Comparison of ENCODE assay signal across 22 mouse cellular contexts in genomic region chr4:94394462-94394861, GRCm38 (mm10).
DNase-seq lines count a peak whose midpoint lies in the region; ATAC-seq lines count a peak whose summit lies in the region.
"Had no signal": no experiment of that assay in that cellular context is flagged by ENCODE, and none has a peak within 500 bp of the region (broad histone marks: within the 10 kb centered on the region; RNA-seq: fewer than 3 reads in every experiment).

No protein-coding gene starts in this region.

- ATAC-seq in midbrain, embryonic 13.5 days: peak; percentile 43; the same call in 1 of the 2 replicates
- no peak for ATAC-seq in midbrain, embryonic 11.5 days (ENCODE audit: low FRiP score)
- ATAC-seq in midbrain, embryonic 15.5 days (replicated peaks): peak; percentile 60
- ATAC-seq: forebrain, embryonic 14.5 days; forebrain, embryonic 16.5 days had no signal

- H3K36me3 ChIP-seq in midbrain, embryonic 13.5 days: no peaks in the 10 kb centered on the region
- H3K36me3 ChIP-seq in midbrain, embryonic 11.5 days (ENCODE audit: control insufficient read depth, insufficient read depth, low read length): no peaks in the 10 kb centered on the region
- no peaks in the 10 kb centered on the region for H3K36me3 ChIP-seq in midbrain, embryonic 15.5 days (replicated peaks)
- no peaks in the 10 kb centered on the region for H3K36me3 ChIP-seq in midbrain, embryonic 10.5 days
- H3K36me3 ChIP-seq: embryonic facial prominence, embryonic 13.5 days; embryonic facial prominence, embryonic 15.5 days; forebrain, embryonic 10.5 days; forebrain, embryonic 12.5 days had no signal

- H3K4me1 ChIP-seq in midbrain, embryonic 13.5 days (replicated peaks): 0 out of 2 replicates have a peak, but pooled peaks cover 4% of the 10 kb centered on the region
- no peaks in the 10 kb centered on the region for H3K4me1 ChIP-seq in midbrain, embryonic 11.5 days (ENCODE audit: control insufficient read depth, insufficient read depth, low read length)
- no peaks in the 10 kb centered on the region; the same call in 1 of the 2 replicates for H3K4me1 ChIP-seq in midbrain, embryonic 15.5 days
- no peaks in the 10 kb centered on the region for H3K4me1 ChIP-seq in midbrain, embryonic 10.5 days
- H3K4me1 ChIP-seq: embryonic facial prominence, embryonic 13.5 days; embryonic facial prominence, embryonic 15.5 days; forebrain, embryonic 10.5 days had no signal

- H3K27ac ChIP-seq in midbrain, embryonic 13.5 days: no peak overlapping the region
- no peak overlapping the region for H3K27ac ChIP-seq in midbrain, embryonic 11.5 days (ENCODE audit: low read depth, low read length)
- H3K27ac ChIP-seq in midbrain, embryonic 15.5 days: no peak overlapping the region
- no peak overlapping the region for H3K27ac ChIP-seq in midbrain, embryonic 10.5 days (replicated peaks)
- H3K27ac ChIP-seq: embryonic facial prominence, embryonic 13.5 days; embryonic facial prominence, embryonic 15.5 days; forebrain, embryonic 10.5 days; forebrain, embryonic 12.5 days had no signal

- H3K4me2 ChIP-seq in midbrain, embryonic 13.5 days (replicated peaks): no peak overlapping the region
- no peak overlapping the region for H3K4me2 ChIP-seq in midbrain, embryonic 11.5 days
- no peak overlapping the region for H3K4me2 ChIP-seq in midbrain, embryonic 15.5 days
- H3K4me2 ChIP-seq: embryonic facial prominence, embryonic 13.5 days; embryonic facial prominence, embryonic 15.5 days; forebrain, embryonic 12.5 days had no signal

- no peak overlapping the region for H3K9ac ChIP-seq in midbrain, embryonic 13.5 days (replicated peaks)
- H3K9ac ChIP-seq in midbrain, embryonic 11.5 days (ENCODE audit: low read length): no peak overlapping the region
- H3K9ac ChIP-seq in midbrain, embryonic 15.5 days: no peak overlapping the region
- H3K9ac ChIP-seq: embryonic facial prominence, embryonic 13.5 days; embryonic facial prominence, embryonic 15.5 days; forebrain, embryonic 12.5 days had no signal

- H3K27me3 ChIP-seq in midbrain, embryonic 13.5 days: no peaks in the 10 kb centered on the region
- no peaks in the 10 kb centered on the region for H3K27me3 ChIP-seq in midbrain, embryonic 11.5 days (ENCODE audit: control insufficient read depth, insufficient read depth, low read length)
- no peaks in the 10 kb centered on the region for H3K27me3 ChIP-seq in midbrain, embryonic 15.5 days (replicated peaks)
- H3K27me3 ChIP-seq in midbrain, embryonic 10.5 days (ENCODE audit: low read depth, poor library complexity, severe bottlenecking): no peaks in the 10 kb centered on the region
- H3K27me3 ChIP-seq: embryonic facial prominence, embryonic 13.5 days; embryonic facial prominence, embryonic 15.5 days; forebrain, embryonic 12.5 days had no signal

- no peak overlapping the region for H3K4me3 ChIP-seq in midbrain, embryonic 13.5 days (replicated peaks)
- H3K4me3 ChIP-seq in midbrain, embryonic 11.5 days (ENCODE audit: low read depth, low read length): no peak overlapping the region
- no peak overlapping the region for H3K4me3 ChIP-seq in midbrain, embryonic 15.5 days
- no peak overlapping the region for H3K4me3 ChIP-seq in midbrain, embryonic 10.5 days
- H3K4me3 ChIP-seq: embryonic facial prominence, embryonic 13.5 days; embryonic facial prominence, embryonic 15.5 days; erythroblast, embryonic 14.5 days; forebrain, embryonic 10.5 days; forebrain, embryonic 12.5 days had no signal

- H3K9me3 ChIP-seq in midbrain, embryonic 13.5 days: no peaks in the 10 kb centered on the region
- no peaks in the 10 kb centered on the region for H3K9me3 ChIP-seq in midbrain, embryonic 11.5 days (ENCODE audit: control insufficient read depth, low read length)
- no peaks in the 10 kb centered on the region for H3K9me3 ChIP-seq in midbrain, embryonic 15.5 days
- no peaks in the 10 kb centered on the region for H3K9me3 ChIP-seq in midbrain, embryonic 10.5 days (replicated peaks)
- H3K9me3 ChIP-seq: embryonic facial prominence, embryonic 13.5 days; embryonic facial prominence, embryonic 15.5 days; forebrain, embryonic 10.5 days; forebrain, embryonic 12.5 days had no signal

- 43% methylated on average over 2 of the region's 2 CpGs for WGBS in midbrain, embryonic 13.5 days
- WGBS in midbrain, embryonic 11.5 days: 73% methylated on average over 2 of the region's 2 CpGs
- WGBS in midbrain, embryonic 15.5 days: 37% methylated on average over 2 of the region's 2 CpGs
- WGBS in midbrain, embryonic 10.5 days: 83% methylated on average over 2 of the region's 2 CpGs

- DNase-seq in midbrain, embryonic 11.5 days (ENCODE audit: low spot score, missing footprints): no peak
- no peak for DNase-seq in midbrain, embryonic 10.5 days (ENCODE audit: low spot score)
- peak; percentile 51 for DNase-seq in Muller cell, postnatal 12 days (ENCODE audit: inconsistent ontology term)
- no peak for DNase-seq in embryo, embryonic 9.5 days (ENCODE audit: extremely low spot score)
- no peak for DNase-seq in spleen, adult 18-20 months
- DNase-seq: adrenal gland, adult 2 months; adrenal gland, postnatal 10 days; adrenal gland, postnatal 36 days; cerebellum, adult 11-12 months; cerebellum, adult 2 months; cerebellum, adult 9-10 months; cerebellum, postnatal 10 days; cerebellum, postnatal 25 days had no signal
